Mouse (Mus musculus) MEL (cell line): ENCODE measurements around the gene Zfp804b. TPM values are rescaled to one million over a fixed set of nuclear protein-coding genes. Genes with fewer than 3 reads are reported as not detected.

ENCODE experiments used
- DNase-seq: peaks from one replicate; pipeline ENCODE4 v3.0.0; 2011; ENCODE audit warnings: low read depth, low spot score
- H3K27ac ChIP-seq: 2 replicates; pipeline ENCODE4 v1.5.1; 2012; ENCODE audit warnings: low read depth, mild to moderate bottlenecking, control low read depth, low read length, moderate library complexity; ENCODE audit not compliant: control insufficient read depth
- H3K27me3 ChIP-seq, 2 experiments: fragments of 150-350 bp in 1 of 2; sonication (generic) in 1 of 2; 2 replicates each; pipeline ENCODE4 v1.6.1; 2012; ENCODE audit warnings: low read length in 2 of 2, mild to moderate bottlenecking in 2 of 2, improper control_type of control experiment in 1 of 2, moderate library complexity in 1 of 2; ENCODE audit not compliant: insufficient read depth in 2 of 2, control insufficient read depth in 1 of 2
- H3K36me3 ChIP-seq, 2 experiments: 2 replicates each; pipeline ENCODE4 v1.6.1; 2012 to 2014; ENCODE audit warnings: low read length in 2 of 2, improper control_type of control experiment in 1 of 2, inconsistent platforms in 1 of 2, mild to moderate bottlenecking in 1 of 2; ENCODE audit not compliant: insufficient read depth in 2 of 2, control insufficient read depth in 1 of 2
- H3K4me1 ChIP-seq, 2 experiments: fragments of 150-350 bp in 1 of 2; sonication (generic) in 1 of 2; 2 replicates each; pipeline ENCODE4 v1.6.1; 2012; ENCODE audit warnings: low read length in 2 of 2, improper control_type of control experiment in 1 of 2, mild to moderate bottlenecking in 1 of 2; ENCODE audit not compliant: insufficient read depth in 2 of 2, control insufficient read depth in 1 of 2
- H3K4me3 ChIP-seq, 2 experiments: fragments of 150-350 bp in 1 of 2; sonication (generic) in 1 of 2; 2 replicates each; pipeline ENCODE4 v1.5.1; 2012; ENCODE audit warnings: low read depth in 2 of 2, low read length in 2 of 2, mild to moderate bottlenecking in 2 of 2, moderate library complexity in 2 of 2, control low read depth in 1 of 2, improper control_type of control experiment in 1 of 2; ENCODE audit not compliant: control insufficient read depth in 1 of 2, insufficient read depth in 1 of 2
- H3K79me2 ChIP-seq: 2 replicates; pipeline ENCODE4 v1.6.1; 2012; ENCODE audit warnings: mild to moderate bottlenecking, low read length, moderate library complexity; ENCODE audit not compliant: control insufficient read depth, poor library complexity, insufficient read depth
- H3K9ac ChIP-seq: 2 replicates; pipeline ENCODE4 v1.6.1; 2012; ENCODE audit warnings: low read depth, mild to moderate bottlenecking, control low read depth, low read length, moderate library complexity; ENCODE audit not compliant: control insufficient read depth, poor library complexity, severe bottlenecking
- H3K9me3 ChIP-seq: fragments of 150-350 bp; sonication (generic); replicated peaks from 2 replicates; pipeline ENCODE4 v1.6.1; 2012; ENCODE audit warnings: mild to moderate bottlenecking, low read length, improper control_type of control experiment, moderate library complexity; ENCODE audit not compliant: insufficient read depth
- BHLHE40 ChIP-seq: IDR thresholded peaks from 2 replicates; pipeline ENCODE4 v1.6.1; 2012; ENCODE audit warnings: low read depth, mild to moderate bottlenecking, inconsistent platforms, low read length, improper control_type of control experiment, borderline replicate concordance
- CHD1 ChIP-seq: IDR thresholded peaks from 2 replicates; pipeline ENCODE4 v1.6.1; 2012; ENCODE audit warnings: low read depth, mild to moderate bottlenecking, inconsistent platforms, low read length, improper control_type of control experiment
- CHD2 ChIP-seq: IDR thresholded peaks from 2 replicates; pipeline ENCODE4 v1.6.1; 2011; ENCODE audit warnings: low read length, improper control_type of control experiment
- CTCF ChIP-seq, 3 experiments: IDR thresholded peaks in 2 of 3; conservative IDR thresholded peaks in 1 of 3; 2 replicates each; pipeline ENCODE4 v1.5.1; 2011 to 2012; ENCODE audit warnings: low read length in 3 of 3, low read depth in 2 of 3, mild to moderate bottlenecking in 2 of 3, improper control_type of control experiment in 1 of 3, inconsistent platforms in 1 of 3, mixed read lengths in 1 of 3, moderate library complexity in 1 of 3; ENCODE audit not compliant: control insufficient read depth in 1 of 3, insufficient read depth in 1 of 3, poor library complexity in 1 of 3, severe bottlenecking in 1 of 3
- E2F4 ChIP-seq: IDR thresholded peaks from 2 replicates; pipeline ENCODE4 v1.6.1; 2011; ENCODE audit warnings: low read depth, low read length, improper control_type of control experiment, borderline replicate concordance
- ELF1 ChIP-seq: IDR thresholded peaks from 2 replicates; pipeline ENCODE4 v1.6.1; 2014; ENCODE audit warnings: low read depth, mild to moderate bottlenecking, inconsistent platforms, low read length, improper control_type of control experiment, moderate library complexity
- EP300 ChIP-seq, 2 experiments: IDR thresholded peaks; 2 replicates each; pipeline ENCODE4 v1.6.1; 2011; ENCODE audit warnings: improper control_type of control experiment in 2 of 2, low read length in 2 of 2, low read depth in 1 of 2, mild to moderate bottlenecking in 1 of 2
- GABPA ChIP-seq: IDR thresholded peaks from 2 replicates; pipeline ENCODE4 v1.6.1; 2012; ENCODE audit warnings: low read depth, mild to moderate bottlenecking, inconsistent platforms, low read length, improper control_type of control experiment, moderate library complexity
- JUND ChIP-seq: IDR thresholded peaks from 2 replicates; pipeline ENCODE4 v1.6.1; 2011; ENCODE audit warnings: low read depth, mild to moderate bottlenecking, improper control_type of control experiment, low read length
- KAT2A ChIP-seq: conservative IDR thresholded peaks from 2 replicates; pipeline ENCODE4 v1.6.1; 2012; ENCODE audit warnings: low read depth, low read length, improper control_type of control experiment, inconsistent platforms
- MEF2A ChIP-seq: IDR thresholded peaks from 2 replicates; pipeline ENCODE4 v1.6.1; 2014; ENCODE audit warnings: low read depth, mild to moderate bottlenecking, inconsistent platforms, low read length, improper control_type of control experiment; ENCODE audit not compliant: poor library complexity, insufficient replicate concordance, severe bottlenecking; ENCODE audit errors: extremely low read depth
- MXI1 ChIP-seq: IDR thresholded peaks from 2 replicates; pipeline ENCODE4 v1.6.1; 2011; ENCODE audit warnings: mild to moderate bottlenecking, low read depth, low read length, improper control_type of control experiment
- MYC ChIP-seq: IDR thresholded peaks from 2 replicates; pipeline ENCODE4 v1.6.1; 2011; ENCODE audit warnings: low read depth, mild to moderate bottlenecking, low read length, improper control_type of control experiment, moderate library complexity
- NRF1 ChIP-seq: IDR thresholded peaks from 2 replicates; pipeline ENCODE4 v1.6.1; 2014; ENCODE audit warnings: low read depth, mild to moderate bottlenecking, inconsistent platforms, low read length, improper control_type of control experiment, moderate library complexity; ENCODE audit not compliant: poor library complexity, insufficient read depth, severe bottlenecking
- POLR2A ChIP-seq, 2 experiments: IDR thresholded peaks; 2 replicates each; pipeline ENCODE4 v1.6.1; 2011 to 2012; ENCODE audit warnings: low read length in 2 of 2, mild to moderate bottlenecking in 2 of 2, control low read depth in 1 of 2, improper control_type of control experiment in 1 of 2, low read depth in 1 of 2, moderate library complexity in 1 of 2; ENCODE audit not compliant: control insufficient read depth in 1 of 2, insufficient read depth in 1 of 2, poor library complexity in 1 of 2
- POLR2AphosphoS5 ChIP-seq: IDR thresholded peaks from 2 replicates; pipeline ENCODE4 v1.6.1; 2012; ENCODE audit warnings: low read depth, borderline replicate concordance, mild to moderate bottlenecking, inconsistent platforms, low read length, moderate library complexity, mixed read lengths
- RCOR1 ChIP-seq: IDR thresholded peaks from 2 replicates; pipeline ENCODE4 v1.6.1; 2012; ENCODE audit warnings: low read depth, mild to moderate bottlenecking, inconsistent platforms, low read length, improper control_type of control experiment
- SMC3 ChIP-seq: IDR thresholded peaks from 2 replicates; pipeline ENCODE4 v1.6.1; 2011; ENCODE audit warnings: low read depth, low read length, improper control_type of control experiment
- USF2 ChIP-seq, 2 experiments: IDR thresholded peaks; 2 replicates each; pipeline ENCODE4 v1.6.1; 2011 to 2012; ENCODE audit warnings: improper control_type of control experiment in 2 of 2, low read length in 2 of 2, borderline replicate concordance in 1 of 2, inconsistent platforms in 1 of 2, low read depth in 1 of 2, mild to moderate bottlenecking in 1 of 2; ENCODE audit not compliant: insufficient read depth in 1 of 2
- ZC3H11A ChIP-seq: IDR thresholded peaks from 2 replicates; pipeline ENCODE4 v1.6.1; 2012; ENCODE audit warnings: low read depth, mild to moderate bottlenecking, inconsistent platforms, low read length, improper control_type of control experiment
- ZKSCAN1 ChIP-seq: IDR thresholded peaks from 2 replicates; pipeline ENCODE4 v1.6.1; 2012; ENCODE audit warnings: low read depth, mild to moderate bottlenecking, inconsistent platforms, low read length, improper control_type of control experiment, moderate library complexity
- ZMIZ1 ChIP-seq: IDR thresholded peaks from 2 replicates; pipeline ENCODE4 v1.6.1; 2012; ENCODE audit warnings: low read depth, mild to moderate bottlenecking, inconsistent platforms, low read length, improper control_type of control experiment, moderate library complexity
- polyA plus RNA-seq, 2 experiments: library from polyadenylated mRNA; stranded (reverse) in 1 of 2; unstranded in 1 of 2; fragments of >175 nt in 1 of 2; fragments of >200 nt in 1 of 2; gene quantifications; 2 replicates each; pipeline versions ENCODE4 v1.2.1 to v1.2.4; 2012; ENCODE audit warnings: low replicate concordance in 2 of 2, low read depth in 1 of 2; ENCODE audit not compliant: insufficient read length in 2 of 2, insufficient read depth in 1 of 2, missing spikeins in 1 of 2
- total RNA-seq: library from RNA; depleted of rRNA; stranded (reverse); fragments of 300-350 nt; gene quantifications from 2 replicates; pipeline ENCODE4 v1.2.3, GENCODE M21; 2012

Gene Zfp804b
- total and polyA plus RNA-seq, 3 experiments, result not detected

- TF ChIP-seq CTCF (IDR thresholded peaks at IDR 0.05 in 2 of 3, conservative IDR thresholded peaks at IDR 0.05 in 1 of 3; ENCODE audit: control insufficient read depth in 1 of 3, insufficient read depth in 1 of 3, low read depth in 2 of 3, low read length in 3 of 3, poor library complexity in 1 of 3, severe bottlenecking in 1 of 3) (no peak), GABPA (no peak), JUND (no peak), EP300 (IDR thresholded peaks at IDR 0.05; ENCODE audit: low read depth in 1 of 2, low read length in 2 of 2) (no peak), KAT2A (no peak), MXI1 (no peak), NRF1 (no peak)
- Histone ChIP-seq H3K36me3 (no peaks in the 10 kb centered on the region), H3K4me3 (no peak overlapping the region), H3K4me1 (no peaks in the 10 kb centered on the region), H3K9me3 (no peaks in the 10 kb centered on the region), H3K79me2 (no peaks in the 10 kb centered on the region), H3K27ac (no peak overlapping the region), H3K9ac (no peak overlapping the region), H3K27me3 (no peaks in the 10 kb centered on the region)
- no peak for DNase-seq
Measured at GRCm38 (mm10) chr5:6870970-6871369, 473.6 kb downstream of the Zfp804b start.

DNA sequence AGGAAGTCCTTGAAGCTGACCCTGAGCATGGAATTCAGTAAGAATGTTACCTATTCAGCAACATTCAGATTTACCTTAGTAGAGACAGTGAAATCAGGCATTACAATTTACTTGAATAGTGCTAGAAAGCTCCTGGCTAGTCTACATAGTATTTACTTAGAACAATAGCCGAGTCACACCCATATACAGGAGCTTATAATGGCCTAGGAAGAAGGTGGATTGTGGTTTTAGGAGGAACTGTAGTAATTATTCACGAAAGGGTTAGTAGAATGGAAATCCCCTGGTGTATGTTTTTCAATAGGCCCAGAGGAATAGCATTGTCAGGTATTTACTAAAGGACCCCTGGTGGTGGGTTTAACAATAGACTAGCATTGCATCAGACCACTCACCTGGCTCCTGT, 549.2 kb downstream of the Zfp804b start:
- Histone ChIP-seq H3K4me3 (no peak overlapping the region), H3K4me1 (no peaks in the 10 kb centered on the region), H3K9me3 (no peaks in the 10 kb centered on the region), H3K9ac (no peak overlapping the region), H3K79me2 (no peaks in the 10 kb centered on the region), H3K27me3 (no peaks in the 10 kb centered on the region), H3K36me3 (no peaks in the 10 kb centered on the region), H3K27ac (no peak overlapping the region)
- no peak for TF ChIP-seq CHD2
- TF ChIP-seq GABPA, result no peak
- no peak for TF ChIP-seq CHD1
- TF ChIP-seq ELF1, result no peak
- no peak for TF ChIP-seq POLR2A (IDR thresholded peaks at IDR 0.05; ENCODE audit: control insufficient read depth in 1 of 2, insufficient read depth in 1 of 2, low read depth in 1 of 2, low read length in 2 of 2, poor library complexity in 1 of 2)
- TF ChIP-seq USF2 (IDR thresholded peaks at IDR 0.05; ENCODE audit: borderline replicate concordance in 1 of 2, insufficient read depth in 1 of 2, low read depth in 1 of 2, low read length in 2 of 2), result no peak
- TF ChIP-seq BHLHE40, result no peak
- DNase-seq, result no peak

GRCm38 (mm10) chr5:6769357-6769892, 575.1 kb downstream of the Zfp804b start:
- Histone ChIP-seq H3K9me3 (no peaks in the 10 kb centered on the region), H3K36me3 (no peaks in the 10 kb centered on the region), H3K4me3 (no peak overlapping the region), H3K4me1 (no peaks in the 10 kb centered on the region), H3K27ac (no peak overlapping the region), H3K9ac (no peak overlapping the region), H3K79me2 (no peaks in the 10 kb centered on the region), H3K27me3 (no peaks in the 10 kb centered on the region)
- DNase-seq, result no peak
- no peak for TF ChIP-seq KAT2A
- no peak for TF ChIP-seq MXI1
- no peak for TF ChIP-seq CHD2
- no peak for TF ChIP-seq POLR2A (IDR thresholded peaks at IDR 0.05; ENCODE audit: control insufficient read depth in 1 of 2, insufficient read depth in 1 of 2, low read depth in 1 of 2, low read length in 2 of 2, poor library complexity in 1 of 2)
- no peak for TF ChIP-seq ZC3H11A
- TF ChIP-seq POLR2AphosphoS5, result no peak
- TF ChIP-seq MEF2A, result no peak
- no peak for TF ChIP-seq ZKSCAN1
- no peak for TF ChIP-seq RCOR1
- no peak for TF ChIP-seq MYC
- no peak for TF ChIP-seq CTCF (IDR thresholded peaks at IDR 0.05 in 2 of 3, conservative IDR thresholded peaks at IDR 0.05 in 1 of 3; ENCODE audit: control insufficient read depth in 1 of 3, insufficient read depth in 1 of 3, low read depth in 2 of 3, low read length in 3 of 3, poor library complexity in 1 of 3, severe bottlenecking in 1 of 3)
- TF ChIP-seq ZMIZ1, result no peak
- TF ChIP-seq E2F4, result no peak
- no peak for TF ChIP-seq GABPA
- TF ChIP-seq SMC3, result no peak
